In genomic region chr7:99295104-99295503, GRCm38 (mm10) we compare ENCODE assay signal across 9 mouse cellular contexts. TPM values are rescaled to one million over a fixed set of nuclear protein-coding genes. Genes with fewer than 3 reads are reported as not detected.
A peak's percentile ranks its signal among the peaks of the same experiment; 100 is the strongest.
DNase-seq lines count a peak whose midpoint lies in the region; ATAC-seq lines count a peak whose summit lies in the region.
"Had no signal": no experiment of that assay in that cellular context is flagged by ENCODE, and none has a peak within 500 bp of the region (broad histone marks: within the 10 kb centered on the region; RNA-seq: fewer than 3 reads in every experiment).

No protein-coding gene starts in this region.

- no peaks in the 10 kb centered on the region for H3K27me3 ChIP-seq in heart, embryonic 10.5 days (ENCODE audit: insufficient read depth, poor library complexity, severe bottlenecking)
- H3K27me3 ChIP-seq in neural tube, embryonic 15.5 days (replicated peaks), result no peaks in the 10 kb centered on the region

- no peak for DNase-seq in frontal cortex, postnatal 14 days (ENCODE audit: low spot score in 2 of 2)
- DNase-seq in ovary, postnatal 36 days (ENCODE audit: low spot score), result peak; percentile 33
- no peak for DNase-seq in ovary, postnatal 14 days (ENCODE audit: low spot score)
- no peak for DNase-seq in heart, embryonic 10.5 days (ENCODE audit: low spot score)
- DNase-seq in cerebellum, postnatal 10 days, result no peak
- no peak for DNase-seq in cerebellum, postnatal 14 days

- peak; percentile 82 for ATAC-seq in frontal cortex, adult (ENCODE audit: low TSS enrichment)
- no peak for ATAC-seq in neural tube, embryonic 15.5 days (ENCODE audit: low FRiP score)

- no peak overlapping the region for H3K4me2 ChIP-seq in neural tube, embryonic 15.5 days

- H3K4me1 ChIP-seq in heart, embryonic 10.5 days, result peaks cover 24% of the 10 kb centered on the region
- peaks cover 28% of the 10 kb centered on the region for H3K4me1 ChIP-seq in neural tube, embryonic 15.5 days

- H3K4me3 ChIP-seq in heart, embryonic 10.5 days, result no peak overlapping the region
- H3K4me3 ChIP-seq in neural tube, embryonic 15.5 days (replicated peaks), result no peak overlapping the region

- H3K9me3 ChIP-seq in heart, embryonic 10.5 days, result no peaks in the 10 kb centered on the region
- H3K9me3 ChIP-seq in neural tube, embryonic 15.5 days (replicated peaks), result no peaks in the 10 kb centered on the region

- no peaks in the 10 kb centered on the region for H3K36me3 ChIP-seq in heart, embryonic 10.5 days
- peaks cover 23% of the 10 kb centered on the region for H3K36me3 ChIP-seq in neural tube, embryonic 15.5 days

- WGBS in heart, embryonic 10.5 days, result 72% methylated on average over 8 of the region's 8 CpGs
- 61% methylated on average over 8 of the region's 8 CpGs for WGBS in neural tube, embryonic 15.5 days

- H3K27ac ChIP-seq in heart, embryonic 10.5 days, result 0 out of 2 replicates have a peak overlapping the region, but pooled peaks have one; percentile 42
- peak overlapping the region; percentile 42 for H3K27ac ChIP-seq in neural tube, embryonic 15.5 days (replicated peaks)
- H3K27ac ChIP-seq: macrophage had no signal

- no peak overlapping the region for H3K9ac ChIP-seq in neural tube, embryonic 15.5 days (replicated peaks)

RNA-seq across cellular contexts. Expression of gene Map6, which starts 27.9 kb away (rescaled TPM):
- polyA plus RNA-seq in heart, embryonic 10.5 days (2016; fragmentation: Nextera tagmentation; extraction: Ambion mirVana), result 2.1 and 2.3 TPM in 2 replicates
- polyA plus RNA-seq in neural tube, embryonic 15.5 days (2015; fragmentation: Nextera tagmentation; extraction: Ambion mirVana), result 120 and 146 TPM in 2 replicates

RNA-seq across cellular contexts. Expression of gene Mogat2, which starts 56.7 kb away (rescaled TPM):
- 11.1 and 30.6 TPM in 2 replicates for polyA plus RNA-seq in heart, embryonic 10.5 days (2016; fragmentation: Nextera tagmentation; extraction: Ambion mirVana)
- 1.1 and 4.1 TPM in 2 replicates for polyA plus RNA-seq in neural tube, embryonic 15.5 days (2015; fragmentation: Nextera tagmentation; extraction: Ambion mirVana)

RNA-seq across cellular contexts. Expression of gene Serpinh1, which starts 57.9 kb away (rescaled TPM):
- 1,580 and 1,787 TPM in 2 replicates for polyA plus RNA-seq in heart, embryonic 10.5 days (2016; fragmentation: Nextera tagmentation; extraction: Ambion mirVana)
- polyA plus RNA-seq in neural tube, embryonic 15.5 days (2015; fragmentation: Nextera tagmentation; extraction: Ambion mirVana), result 332 and 435 TPM in 2 replicates

Comparison
In these comparisons a context has a peak if more than half of its experiments do, and no peak if none do; other contexts are left out.
1. RNA of gene Map6, which starts 27.9 kb away (polyA plus RNA-seq): 120 to 146 TPM in neural tube, embryonic 15.5 days; 2.1 to 2.3 TPM in heart, embryonic 10.5 days; every median in the first group is over 10 times any median in the second.